Mouse (Mus musculus): ENCODE measurements around the gene Kcnd1.

DNA sequence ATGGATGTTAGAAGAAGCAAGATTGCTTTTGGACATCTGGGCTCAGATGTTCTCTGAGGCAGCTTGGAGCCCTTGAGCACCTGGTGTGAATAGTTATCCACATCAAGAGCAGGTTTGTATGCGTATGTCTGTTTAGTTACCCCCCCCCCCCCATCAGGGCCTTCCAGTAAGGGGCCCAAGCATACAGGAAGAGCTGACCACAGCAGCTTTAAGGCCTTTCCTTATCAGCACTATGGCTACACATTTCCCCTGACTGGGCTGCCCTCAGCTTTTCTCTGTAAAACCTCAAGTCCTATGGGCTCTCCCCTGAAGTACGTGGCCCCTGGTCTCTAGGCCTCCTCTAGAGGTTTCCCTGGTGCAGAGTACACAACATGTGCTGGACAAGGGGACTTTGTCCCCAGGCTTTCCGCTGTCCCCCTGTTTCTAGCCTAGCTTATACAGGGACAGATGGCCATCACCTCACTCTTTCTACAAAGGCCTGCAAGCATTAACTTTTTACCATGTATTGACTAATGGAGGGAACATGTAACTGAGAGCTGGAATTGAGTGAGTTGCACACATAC lies 37.2 kb downstream of the Kcnd1 start:
- TF ChIP-seq CTCF (IDR thresholded peaks at IDR 0.05; ENCODE audit: low read depth) = no peak
- no peak for TF ChIP-seq EP300 (optimal IDR thresholded peaks at IDR 0.05)
